Mouse (Mus musculus): ENCODE results near the gene F5. TPM values are rescaled to one million over a fixed set of nuclear protein-coding genes. Genes with fewer than 3 reads are reported as not detected.

The F5 gene
- total RNA-seq, 2 experiments from 2014 or later = 0.40 to 1.4 TPM

- no peak for DNase-seq (ENCODE audit: low spot score in 2 of 2)
Measured at GRCm38 (mm10) chr1:164158571-164158970, 6.9 kb downstream of the F5 start.

- no peak for DNase-seq (ENCODE audit: low spot score in 2 of 2)
Measured at GRCm38 (mm10) chr1:164159781-164160180, 8.1 kb downstream of the F5 start.

GRCm38 (mm10) chr1:164162745-164163144 lies 11.1 kb downstream of the F5 start:
- DNase-seq (ENCODE audit: low spot score in 2 of 2) = no peak

GRCm38 (mm10) chr1:164168818-164169217 lies 17.2 kb downstream of the F5 start:
- no peak for DNase-seq (ENCODE audit: low spot score in 2 of 2)

- no peak for DNase-seq (ENCODE audit: low spot score in 2 of 2)
Measured at GRCm38 (mm10) chr1:164170434-164170833, 18.8 kb downstream of the F5 start.

GRCm38 (mm10) chr1:164173145-164173544 lies 21.5 kb downstream of the F5 start:
- no peak for DNase-seq (ENCODE audit: low spot score in 2 of 2)

- DNase-seq (ENCODE audit: low spot score in 2 of 2) = no peak
Measured at GRCm38 (mm10) chr1:164176856-164177255, 25.2 kb downstream of the F5 start.

- DNase-seq (ENCODE audit: low spot score in 2 of 2) = no peak
Measured at GRCm38 (mm10) chr1:164178429-164178828, 26.8 kb downstream of the F5 start.

GRCm38 (mm10) chr1:164184142-164184870 lies 32.7 kb downstream of the F5 start:
- peak; percentile 76 for DNase-seq (ENCODE audit: low spot score in 2 of 2)

GRCm38 (mm10) chr1:164184871-164185223 lies 33.2 kb downstream of the F5 start:
- no peak for DNase-seq (ENCODE audit: low spot score in 2 of 2)

- no peak for DNase-seq (ENCODE audit: low spot score in 2 of 2)
Measured at GRCm38 (mm10) chr1:164185316-164185715, 33.7 kb downstream of the F5 start.

GRCm38 (mm10) chr1:164187002-164187560 lies 35.4 kb downstream of the F5 start:
- DNase-seq (ENCODE audit: low spot score in 2 of 2) = no peak

GRCm38 (mm10) chr1:164199551-164199950 lies 47.9 kb downstream of the F5 start:
- DNase-seq (ENCODE audit: low spot score in 2 of 2) = no peak

GRCm38 (mm10) chr1:164208437-164208836 lies 56.8 kb downstream of the F5 start:
- no peak for DNase-seq (ENCODE audit: low spot score in 2 of 2)

GRCm38 (mm10) chr1:164210899-164211298 lies 59.3 kb downstream of the F5 start:
- DNase-seq (ENCODE audit: low spot score in 2 of 2) = no peak

- no peak for DNase-seq (ENCODE audit: low spot score in 2 of 2)
Measured at GRCm38 (mm10) chr1:164212686-164213085, 61.0 kb downstream of the F5 start.

GRCm38 (mm10) chr1:164214190-164214589 lies 62.6 kb downstream of the F5 start:
- DNase-seq (ENCODE audit: low spot score in 2 of 2) = no peak

- no peak for DNase-seq (ENCODE audit: low spot score in 2 of 2)
Measured at GRCm38 (mm10) chr1:164215097-164215496, 63.5 kb downstream of the F5 start.

GRCm38 (mm10) chr1:164215540-164215939 lies 63.9 kb downstream of the F5 start:
- no peak for DNase-seq (ENCODE audit: low spot score in 2 of 2)

- peak in 1 of 2 experiments; percentile 13 for DNase-seq (ENCODE audit: low spot score in 2 of 2)
Measured at GRCm38 (mm10) chr1:164217791-164218685, 66.4 kb downstream of the F5 start.

- DNase-seq (ENCODE audit: low spot score in 2 of 2) = no peak
Measured at GRCm38 (mm10) chr1:164220261-164220660, 68.6 kb downstream of the F5 start.

GRCm38 (mm10) chr1:164223089-164223488 lies 71.5 kb downstream of the F5 start:
- no peak for DNase-seq (ENCODE audit: low spot score in 2 of 2)
